In the genomic region with DNA sequence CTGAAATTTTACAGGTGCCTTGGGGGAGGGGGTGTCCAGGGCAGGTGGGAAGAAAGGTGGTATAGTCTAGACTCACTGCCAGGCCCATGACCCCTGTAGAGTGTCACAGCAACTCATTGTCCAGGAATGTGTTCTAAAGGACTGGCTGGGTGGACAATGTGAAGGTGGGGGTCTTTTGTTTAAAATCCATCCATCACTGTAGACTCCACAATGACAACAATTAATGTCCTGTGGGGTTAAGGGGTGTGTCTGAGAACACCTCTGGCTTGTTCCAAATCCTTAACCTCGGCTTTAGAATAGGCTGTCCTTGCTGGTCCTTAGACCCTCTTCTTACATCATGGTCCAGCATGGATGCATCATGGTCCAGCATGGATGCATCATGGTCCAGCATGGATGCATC, we compare ENCODE assay signal across 18 mouse cellular contexts. TPM values are rescaled to one million over a fixed set of nuclear protein-coding genes. Genes with fewer than 3 reads are reported as not detected.
"Had no signal": no experiment of that assay in that cellular context is flagged by ENCODE, and none has a peak within 500 bp of the region (broad histone marks: within the 10 kb centered on the region; RNA-seq: fewer than 3 reads in every experiment).

No protein-coding gene starts in this region.

- H3K36me3 ChIP-seq: neural tube, embryonic 15.5 days had no signal

- H3K27ac ChIP-seq: midbrain, embryonic 10.5 days; midbrain, embryonic 12.5 days; neural tube, embryonic 13.5 days; neural tube, embryonic 15.5 days had no signal

- H3K9me3 ChIP-seq: midbrain, embryonic 10.5 days; midbrain, embryonic 12.5 days; neural tube, embryonic 13.5 days; neural tube, embryonic 15.5 days had no signal

- H3K9ac ChIP-seq: lung, embryonic 14.5 days; midbrain, embryonic 12.5 days; neural tube, embryonic 13.5 days; neural tube, embryonic 15.5 days had no signal

- H3K4me3 ChIP-seq: midbrain, embryonic 10.5 days; midbrain, embryonic 12.5 days; myocyte; neural tube, embryonic 13.5 days; neural tube, embryonic 15.5 days had no signal

- H3K4me2 ChIP-seq: lung, embryonic 14.5 days; midbrain, embryonic 12.5 days; neural tube, embryonic 13.5 days; neural tube, embryonic 15.5 days had no signal

- DNase-seq: lung, adult 18-20 months; lung, postnatal 10 days; lung, postnatal 4 days; midbrain, embryonic 14.5 days; retina, postnatal 1 day; right cerebral cortex, adult 18-20 months; right cerebral cortex, postnatal 25 days; right cerebral cortex, postnatal 4 days; spleen, adult 18-20 months; thymus, adult 18-20 months; thymus, postnatal 25 days; thymus, postnatal 4 days had no signal

- H3K27me3 ChIP-seq: neural tube, embryonic 13.5 days; neural tube, embryonic 15.5 days had no signal

RNA-seq across cellular contexts. Expression of gene Dpysl4, which starts 1.5 kb away (rescaled TPM):
- polyA plus RNA-seq: myocyte had no signal
